Mouse (Mus musculus) kidney, embryonic 16.5 days (tissue): ENCODE measurements around the gene Alg14. TPM values are rescaled to one million over a fixed set of nuclear protein-coding genes. Genes with fewer than 3 reads are reported as not detected.
A peak's percentile ranks its signal among the peaks of the same experiment; 100 is the strongest.

Source experiments
- ATAC-seq: fragments of 200-750 bp; cut with Nextera tagmentation; 2 replicates; pipeline ENCODE4 v1.8.0; 2017; ENCODE audit warnings: moderate TSS enrichment; ENCODE audit not compliant: low FRiP score, low TSS enrichment
- H3K27ac ChIP-seq: fragments of 300-500 bp; sonication (generic); 2 replicates; pipeline ENCODE4 v1.5.1; 2014; ENCODE audit warnings: low read length
- H3K27me3 ChIP-seq: fragments of 300-500 bp; sonication (generic); 2 replicates; pipeline ENCODE4 v1.6.1; 2014; ENCODE audit warnings: low read length, control low read depth, mixed read lengths; ENCODE audit not compliant: insufficient read depth
- H3K36me3 ChIP-seq: fragments of 300-500 bp; sonication (generic); 2 replicates; pipeline ENCODE4 v1.6.1; 2014; ENCODE audit warnings: low read length, control low read depth, mixed read lengths; ENCODE audit not compliant: insufficient read depth
- H3K4me1 ChIP-seq: fragments of 300-500 bp; sonication (generic); 2 replicates; pipeline ENCODE4 v1.6.1; 2014; ENCODE audit warnings: low read length, control low read depth, mixed read lengths; ENCODE audit not compliant: insufficient read depth
- H3K4me2 ChIP-seq: fragments of 300-500 bp; sonication (generic); replicated peaks from 2 replicates; pipeline ENCODE4 v1.6.1; 2014; ENCODE audit warnings: low read depth, low read length
- H3K4me3 ChIP-seq: fragments of 300-500 bp; sonication (generic); 2 replicates; pipeline ENCODE4 v1.5.1; 2014; ENCODE audit warnings: mild to moderate bottlenecking, low read length
- H3K9ac ChIP-seq: fragments of 300-500 bp; sonication (generic); replicated peaks from 2 replicates; pipeline ENCODE4 v1.6.1; 2014; ENCODE audit warnings: low read length
- H3K9me3 ChIP-seq: fragments of 300-500 bp; sonication (generic); 2 replicates; pipeline ENCODE4 v1.6.1; 2016; ENCODE audit warnings: low read length, control low read depth
- WGBS: fragments of 180-500 bp; shearing (Covaris S2); extraction: QIAGEN DNeasy Blood & Tissue Kit; methylation state at CpG from one replicate; pipeline ENCODE4 v1.1.7; 2014; 5-methylcytosine and 5-hydroxymethylcytosine counted together
- polyA plus RNA-seq: library from polyadenylated mRNA; unstranded; fragments of >200 nt; fragmentation: Nextera tagmentation; extraction: Ambion mirVana; gene quantifications from 2 replicates; pipeline ENCODE4 v1.2.1, GENCODE M21; 2015

The Alg14 gene
- polyA plus RNA-seq, 1 experiment from 2014 or later, result 43.5 TPM

- Histone ChIP-seq H3K4me1 (peaks cover 27% of the 10 kb centered on the region), H3K4me3 (no peak overlapping the region), H3K36me3 (no peaks in the 10 kb centered on the region), H3K27ac (no peak overlapping the region), H3K9me3 (0 out of 2 replicates have a peak, but pooled peaks cover 3% of the 10 kb centered on the region), H3K4me2 (no peak overlapping the region), H3K27me3 (no peaks in the 10 kb centered on the region), H3K9ac (no peak overlapping the region)
- WGBS, result 58% methylated on average over 3 of the region's 3 CpGs
- no peak for ATAC-seq
Observed at GRCm38 (mm10) chr3:121387471-121388009, 96.0 kb downstream of the Alg14 start.

- Histone ChIP-seq H3K4me2 (no peak overlapping the region), H3K9me3 (0 out of 2 replicates have a peak, but pooled peaks cover 3% of the 10 kb centered on the region), H3K36me3 (no peaks in the 10 kb centered on the region), H3K9ac (no peak overlapping the region), H3K27ac (peak overlapping the region; percentile 85; the same call in 1 of the 2 replicates), H3K4me3 (no peak overlapping the region), H3K4me1 (peaks cover 27% of the 10 kb centered on the region), H3K27me3 (no peaks in the 10 kb centered on the region)
- WGBS, result 49% methylated on average over 8 of the region's 8 CpGs
- ATAC-seq, result no peak
Observed at GRCm38 (mm10) chr3:121389366-121389765, 97.8 kb downstream of the Alg14 start.

GRCm38 (mm10) chr3:121389860-121390530, 98.4 kb downstream of the Alg14 start:
- ATAC-seq, result peak; percentile 58
- no peaks in the 10 kb centered on the region for H3K9me3 ChIP-seq
- peak overlapping the region; percentile 85 for H3K27ac ChIP-seq
- 0 out of 2 replicates have a peak overlapping the region, but pooled peaks have one; percentile 11 for H3K9ac ChIP-seq
- H3K27me3 ChIP-seq, result no peaks in the 10 kb centered on the region
- no peaks in the 10 kb centered on the region for H3K36me3 ChIP-seq
- peak overlapping the region; percentile 50 for H3K4me2 ChIP-seq
- H3K4me1 ChIP-seq, result peaks cover 27% of the 10 kb centered on the region
- H3K4me3 ChIP-seq, result peak overlapping the region; percentile 24; the same call in 1 of the 2 replicates
- 7% methylated on average over 17 of the region's 17 CpGs for WGBS

- H3K4me2 ChIP-seq, result peak overlapping the region; percentile 50
- no peaks in the 10 kb centered on the region for H3K36me3 ChIP-seq
- H3K9ac ChIP-seq, result 0 out of 2 replicates have a peak overlapping the region, but pooled peaks have one; percentile 24
- ATAC-seq, result peak; percentile 78
- no peaks in the 10 kb centered on the region for H3K27me3 ChIP-seq
- H3K4me1 ChIP-seq, result peaks cover 27% of the 10 kb centered on the region
- no peaks in the 10 kb centered on the region for H3K9me3 ChIP-seq
- 10% methylated on average over 4 of the region's 7 CpGs for WGBS
- no peak overlapping the region for H3K4me3 ChIP-seq
- H3K27ac ChIP-seq, result peak overlapping the region; percentile 85
Observed at GRCm38 (mm10) chr3:121390724-121391123, 99.2 kb downstream of the Alg14 start.

GRCm38 (mm10) chr3:121395588-121396295, 104.2 kb downstream of the Alg14 start:
- peak; percentile 64 for ATAC-seq
- H3K4me2 ChIP-seq, result no peak overlapping the region
- no peak overlapping the region for H3K27ac ChIP-seq
- H3K36me3 ChIP-seq, result no peaks in the 10 kb centered on the region
- no peaks in the 10 kb centered on the region for H3K9me3 ChIP-seq
- H3K4me1 ChIP-seq, result peaks cover 11% of the 10 kb centered on the region
- H3K9ac ChIP-seq, result no peak overlapping the region
- no peaks in the 10 kb centered on the region for H3K27me3 ChIP-seq
- H3K4me3 ChIP-seq, result no peak overlapping the region
- WGBS, result 42% methylated on average over 16 of the region's 16 CpGs

- no peak overlapping the region for H3K4me3 ChIP-seq
- H3K9me3 ChIP-seq, result no peaks in the 10 kb centered on the region
- no peaks in the 10 kb centered on the region for H3K36me3 ChIP-seq
- ATAC-seq, result no peak
- no peak overlapping the region for H3K4me2 ChIP-seq
- no peaks in the 10 kb centered on the region for H3K27me3 ChIP-seq
- H3K4me1 ChIP-seq, result peaks cover 3% of the 10 kb centered on the region; the same call in 1 of the 2 replicates
- 67% methylated on average over 7 of the region's 7 CpGs for WGBS
- H3K9ac ChIP-seq, result no peak overlapping the region
- H3K27ac ChIP-seq, result no peak overlapping the region
Observed at GRCm38 (mm10) chr3:121396561-121396960, 105.0 kb downstream of the Alg14 start.

- Histone ChIP-seq H3K4me1 (peaks cover 3% of the 10 kb centered on the region; the same call in 1 of the 2 replicates), H3K9ac (no peak overlapping the region), H3K9me3 (no peaks in the 10 kb centered on the region), H3K4me2 (no peak overlapping the region), H3K36me3 (no peaks in the 10 kb centered on the region), H3K27me3 (no peaks in the 10 kb centered on the region), H3K27ac (no peak overlapping the region), H3K4me3 (no peak overlapping the region)
- WGBS, result 70% methylated on average over 6 of the region's 6 CpGs
- ATAC-seq, result no peak
Observed at GRCm38 (mm10) chr3:121397007-121397406, 105.4 kb downstream of the Alg14 start.

- Histone ChIP-seq H3K36me3 (no peaks in the 10 kb centered on the region), H3K27ac (no peak overlapping the region), H3K4me1 (no peaks in the 10 kb centered on the region), H3K4me3 (no peak overlapping the region), H3K9me3 (no peaks in the 10 kb centered on the region), H3K9ac (no peak overlapping the region), H3K4me2 (no peak overlapping the region), H3K27me3 (no peaks in the 10 kb centered on the region)
- no peak for ATAC-seq
- WGBS, result 80% methylated on average over 4 of the region's 4 CpGs
Observed at GRCm38 (mm10) chr3:121401384-121401783, 109.8 kb downstream of the Alg14 start.

- Histone ChIP-seq H3K4me1 (no peaks in the 10 kb centered on the region), H3K9me3 (no peaks in the 10 kb centered on the region), H3K4me2 (no peak overlapping the region), H3K4me3 (no peak overlapping the region), H3K36me3 (no peaks in the 10 kb centered on the region), H3K9ac (no peak overlapping the region), H3K27ac (no peak overlapping the region), H3K27me3 (no peaks in the 10 kb centered on the region)
- WGBS, result 90% methylated on average over 6 of the region's 6 CpGs
- no peak for ATAC-seq
Observed at GRCm38 (mm10) chr3:121402096-121402495, 110.5 kb downstream of the Alg14 start.
